Mouse (Mus musculus): ENCODE measurements around the gene Pdzk1. TPM values are rescaled to one million over a fixed set of nuclear protein-coding genes. Genes with fewer than 3 reads are reported as not detected.

Pdzk1 gene
- polyA plus RNA-seq, 1 experiment, result 0.08 TPM

DNA sequence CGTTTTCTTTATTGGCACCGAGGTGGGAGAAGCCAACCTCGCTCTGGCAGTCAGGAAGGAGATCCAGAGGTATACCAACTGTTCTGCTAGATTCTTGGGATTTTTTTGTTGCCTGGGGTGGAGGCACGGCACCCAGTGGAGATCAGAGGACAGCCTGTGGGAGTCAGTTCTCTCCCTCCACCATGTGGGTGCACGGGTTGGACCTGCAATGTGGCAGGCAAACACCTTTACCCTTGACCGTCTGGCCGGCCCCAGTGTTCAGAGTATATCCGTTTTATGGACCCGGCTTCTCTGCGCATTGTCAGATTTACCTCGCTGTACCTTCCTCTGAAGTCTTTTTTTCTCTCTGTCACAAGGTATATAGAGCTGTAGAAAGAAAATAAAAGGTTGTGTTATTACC lies 28.8 kb upstream of the Pdzk1 start:
- no peaks in the 10 kb centered on the region for H3K36me3 ChIP-seq (ENCODE audit: control insufficient read depth, insufficient read depth)

DNA sequence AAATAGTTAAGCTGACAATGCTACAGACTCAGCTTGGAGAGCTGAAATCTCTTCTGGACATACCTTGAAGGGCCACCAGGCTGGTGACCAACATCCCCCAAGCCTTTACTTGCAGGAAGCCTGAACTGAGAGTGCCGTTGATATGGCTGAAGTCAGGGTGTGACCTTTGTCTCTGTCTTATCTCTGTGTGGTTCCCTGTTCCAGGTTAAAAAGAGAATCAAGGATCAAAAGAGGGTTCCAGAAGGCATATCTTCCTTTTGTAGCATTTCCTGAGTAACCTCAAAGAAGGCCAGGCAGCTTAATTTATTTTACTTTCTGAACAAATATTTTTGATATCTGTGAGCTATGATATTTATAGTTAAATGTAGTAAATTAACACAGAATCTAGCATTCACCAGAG lies 26.9 kb upstream of the Pdzk1 start:
- no peak overlapping the region for H3K4me2 ChIP-seq (ENCODE audit: low read depth)
- no peaks in the 10 kb centered on the region for H3K36me3 ChIP-seq (ENCODE audit: control insufficient read depth, insufficient read depth)
- no peaks in the 10 kb centered on the region for H3K27me3 ChIP-seq (ENCODE audit: control insufficient read depth, insufficient read depth, insufficient read length)
- H3K4me3 ChIP-seq, result no peak overlapping the region
- no peaks in the 10 kb centered on the region for H3K79me2 ChIP-seq (ENCODE audit: control insufficient read depth, insufficient read depth)
- TF ChIP-seq MYOG (IDR thresholded peaks at IDR 0.05; ENCODE audit: control insufficient read depth in 1 of 3, insufficient read depth in 1 of 3, insufficient read length in 2 of 3, low read depth in 2 of 3) (no peak), USF1 (IDR thresholded peaks at IDR 0.05; ENCODE audit: low read depth) (no peak), POLR2A (IDR thresholded peaks at IDR 0.05; ENCODE audit: insufficient read length, low read depth) (no peak), TCF12 (IDR thresholded peaks at IDR 0.05; ENCODE audit: insufficient read depth, poor library complexity, severe bottlenecking) (no peak), REST (IDR thresholded peaks at IDR 0.05; ENCODE audit: insufficient read depth, insufficient read length) (no peak), POLR2AphosphoS2 (IDR thresholded peaks at IDR 0.05; ENCODE audit: insufficient read length, low read depth) (no peak), CEBPB (IDR thresholded peaks at IDR 0.05; ENCODE audit: insufficient read depth, poor library complexity, severe bottlenecking) (no peak), MYOD1 (IDR thresholded peaks at IDR 0.05; ENCODE audit: control insufficient read depth in 1 of 3, insufficient read length in 2 of 3, low read depth in 2 of 3) (no peak), SRF (IDR thresholded peaks at IDR 0.05; ENCODE audit: control insufficient read depth, insufficient read length, low read depth) (no peak), TCF3 (IDR thresholded peaks at IDR 0.05; ENCODE audit: insufficient read length, low read depth) (no peak), MAX (IDR thresholded peaks at IDR 0.05; ENCODE audit: low read depth) (no peak), E2F4 (IDR thresholded peaks at IDR 0.05; ENCODE audit: insufficient read depth) (no peak)
- no peak overlapping the region for H3ac ChIP-seq (ENCODE audit: control insufficient read depth, insufficient read length)

More for the DNA sequence above, 28.8 kb upstream of the Pdzk1 start:
- Histone ChIP-seq H3ac (ENCODE audit: control insufficient read depth, insufficient read length) (no peak overlapping the region), H3K27me3 (ENCODE audit: control insufficient read depth, insufficient read depth, insufficient read length) (no peaks in the 10 kb centered on the region), H3K4me2 (ENCODE audit: low read depth) (no peak overlapping the region), H3K4me3 (no peak overlapping the region), H3K79me2 (ENCODE audit: control insufficient read depth, insufficient read depth) (no peaks in the 10 kb centered on the region)
- no peak for TF ChIP-seq USF1 (IDR thresholded peaks at IDR 0.05; ENCODE audit: low read depth)
- TF ChIP-seq TCF12 (IDR thresholded peaks at IDR 0.05; ENCODE audit: insufficient read depth, poor library complexity, severe bottlenecking), result no peak
- TF ChIP-seq E2F4 (IDR thresholded peaks at IDR 0.05; ENCODE audit: insufficient read depth), result no peak
- TF ChIP-seq TCF3 (IDR thresholded peaks at IDR 0.05; ENCODE audit: insufficient read length, low read depth), result no peak
- no peak for TF ChIP-seq REST (IDR thresholded peaks at IDR 0.05; ENCODE audit: insufficient read depth, insufficient read length)
- no peak for TF ChIP-seq POLR2A (IDR thresholded peaks at IDR 0.05; ENCODE audit: insufficient read length, low read depth)
- no peak for TF ChIP-seq POLR2AphosphoS2 (IDR thresholded peaks at IDR 0.05; ENCODE audit: insufficient read length, low read depth)
- no peak for TF ChIP-seq SRF (IDR thresholded peaks at IDR 0.05; ENCODE audit: control insufficient read depth, insufficient read length, low read depth)
- no peak for TF ChIP-seq MYOD1 (IDR thresholded peaks at IDR 0.05; ENCODE audit: control insufficient read depth in 1 of 3, insufficient read length in 2 of 3, low read depth in 2 of 3)

DNA sequence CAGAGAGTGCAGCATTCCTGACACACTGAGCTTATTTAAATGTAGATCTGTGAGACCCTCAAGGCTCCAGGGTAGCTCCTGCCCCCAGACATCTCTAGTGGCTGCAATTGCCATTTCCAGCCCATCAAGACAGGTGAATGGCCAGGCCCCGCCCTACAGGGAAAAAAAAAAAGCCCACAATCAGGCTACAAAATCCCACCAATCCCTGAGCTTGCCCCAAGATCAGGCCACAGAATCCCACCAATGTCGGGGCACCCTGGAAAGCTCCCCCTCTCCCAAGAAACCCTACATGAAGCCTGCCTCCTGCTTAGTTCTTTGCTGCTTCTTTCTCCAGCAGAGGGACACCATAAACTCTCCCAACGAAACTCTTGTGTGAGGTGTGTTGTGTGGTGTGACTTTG lies 20.9 kb upstream of the Pdzk1 start:
- TF ChIP-seq MYOG (IDR thresholded peaks at IDR 0.05; ENCODE audit: control insufficient read depth in 1 of 3, insufficient read depth in 1 of 3, insufficient read length in 2 of 3, low read depth in 2 of 3), result no peak
- TF ChIP-seq POLR2A (IDR thresholded peaks at IDR 0.05; ENCODE audit: insufficient read length, low read depth), result no peak
- no peak for TF ChIP-seq TCF3 (IDR thresholded peaks at IDR 0.05; ENCODE audit: insufficient read length, low read depth)
- no peak for TF ChIP-seq REST (IDR thresholded peaks at IDR 0.05; ENCODE audit: insufficient read depth, insufficient read length)
- no peak for TF ChIP-seq POLR2AphosphoS2 (IDR thresholded peaks at IDR 0.05; ENCODE audit: insufficient read length, low read depth)
- TF ChIP-seq MYOD1 (IDR thresholded peaks at IDR 0.05; ENCODE audit: control insufficient read depth in 1 of 3, insufficient read length in 2 of 3, low read depth in 2 of 3), result no peak
- no peak for TF ChIP-seq E2F4 (IDR thresholded peaks at IDR 0.05; ENCODE audit: insufficient read depth)
- Histone ChIP-seq H3K4me2 (ENCODE audit: low read depth) (no peak overlapping the region), H3K4me3 (no peak overlapping the region), H3K79me2 (ENCODE audit: control insufficient read depth, insufficient read depth) (no peaks in the 10 kb centered on the region), H3K36me3 (ENCODE audit: control insufficient read depth, insufficient read depth) (no peaks in the 10 kb centered on the region), H3ac (ENCODE audit: control insufficient read depth, insufficient read length) (no peak overlapping the region), H3K27me3 (ENCODE audit: control insufficient read depth, insufficient read depth, insufficient read length) (no peaks in the 10 kb centered on the region)

DNA sequence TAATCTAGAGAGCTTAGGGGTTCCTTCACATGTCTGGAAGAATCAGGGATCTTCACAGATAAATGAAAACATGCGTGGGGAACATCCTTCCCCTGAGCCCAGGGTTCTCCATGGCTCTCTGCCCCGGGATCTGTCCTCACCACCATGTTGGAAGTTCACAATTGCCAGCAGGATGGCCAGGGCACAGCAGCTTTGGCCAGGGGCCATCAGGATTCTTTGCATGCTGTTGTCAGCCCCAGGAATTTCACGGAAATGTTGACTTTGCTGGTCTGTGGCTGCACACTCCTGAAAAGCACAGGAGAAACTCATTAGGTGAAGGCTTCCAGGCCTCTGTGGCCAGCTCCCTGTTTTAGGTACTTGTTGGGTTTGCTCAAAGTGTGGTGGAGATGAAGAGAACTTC lies 20.4 kb upstream of the Pdzk1 start:
- Histone ChIP-seq H3K27me3 (ENCODE audit: control insufficient read depth, insufficient read depth, insufficient read length) (no peaks in the 10 kb centered on the region), H3K36me3 (ENCODE audit: control insufficient read depth, insufficient read depth) (no peaks in the 10 kb centered on the region), H3K4me3 (no peak overlapping the region), H3K4me2 (ENCODE audit: low read depth) (no peak overlapping the region), H3K79me2 (ENCODE audit: control insufficient read depth, insufficient read depth) (no peaks in the 10 kb centered on the region), H3ac (ENCODE audit: control insufficient read depth, insufficient read length) (no peak overlapping the region)
- TF ChIP-seq REST (IDR thresholded peaks at IDR 0.05; ENCODE audit: insufficient read depth, insufficient read length), result no peak
- no peak for TF ChIP-seq CEBPB (IDR thresholded peaks at IDR 0.05; ENCODE audit: insufficient read depth, poor library complexity, severe bottlenecking)
- TF ChIP-seq SRF (IDR thresholded peaks at IDR 0.05; ENCODE audit: control insufficient read depth, insufficient read length, low read depth), result no peak
- TF ChIP-seq TCF12 (IDR thresholded peaks at IDR 0.05; ENCODE audit: insufficient read depth, poor library complexity, severe bottlenecking), result no peak
- TF ChIP-seq POLR2AphosphoS2 (IDR thresholded peaks at IDR 0.05; ENCODE audit: insufficient read length, low read depth), result no peak
- no peak for TF ChIP-seq MAX (IDR thresholded peaks at IDR 0.05; ENCODE audit: low read depth)
- TF ChIP-seq MYOD1 (IDR thresholded peaks at IDR 0.05; ENCODE audit: control insufficient read depth in 1 of 3, insufficient read length in 2 of 3, low read depth in 2 of 3), result no peak
- no peak for TF ChIP-seq POLR2A (IDR thresholded peaks at IDR 0.05; ENCODE audit: insufficient read length, low read depth)
- TF ChIP-seq MYOG (IDR thresholded peaks at IDR 0.05; ENCODE audit: control insufficient read depth in 1 of 3, insufficient read depth in 1 of 3, insufficient read length in 2 of 3, low read depth in 2 of 3), result no peak
- no peak for TF ChIP-seq E2F4 (IDR thresholded peaks at IDR 0.05; ENCODE audit: insufficient read depth)

DNA sequence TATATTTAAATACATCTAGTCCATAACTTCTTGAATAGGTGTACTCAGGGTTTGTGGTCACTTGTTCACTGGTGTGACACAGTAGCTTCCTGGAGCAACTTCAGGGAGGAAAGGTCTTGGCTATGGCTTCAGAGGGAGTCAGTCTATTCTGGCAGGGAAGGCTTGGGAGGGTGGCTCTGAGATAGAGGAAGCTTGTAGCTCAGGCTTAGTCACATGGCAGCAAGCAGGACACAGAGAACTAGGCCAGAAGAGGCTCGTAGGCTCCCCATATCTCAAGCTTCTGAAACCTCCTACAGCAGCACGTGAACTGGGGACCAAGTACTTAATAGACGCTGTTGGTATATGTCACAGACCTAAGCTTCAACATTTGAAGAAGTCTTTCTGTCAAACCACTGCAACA lies 17.9 kb upstream of the Pdzk1 start:
- Histone ChIP-seq H3K4me2 (ENCODE audit: low read depth) (no peak overlapping the region), H3K27me3 (ENCODE audit: control insufficient read depth, insufficient read depth, insufficient read length) (no peaks in the 10 kb centered on the region), H3K36me3 (ENCODE audit: control insufficient read depth, insufficient read depth) (no peaks in the 10 kb centered on the region), H3K79me2 (ENCODE audit: control insufficient read depth, insufficient read depth) (no peaks in the 10 kb centered on the region), H3ac (ENCODE audit: control insufficient read depth, insufficient read length) (no peak overlapping the region), H3K4me3 (no peak overlapping the region)
- TF ChIP-seq MAX (IDR thresholded peaks at IDR 0.05; ENCODE audit: low read depth) (no peak), MYOD1 (IDR thresholded peaks at IDR 0.05; ENCODE audit: control insufficient read depth in 1 of 3, insufficient read length in 2 of 3, low read depth in 2 of 3) (no peak), TCF12 (IDR thresholded peaks at IDR 0.05; ENCODE audit: insufficient read depth, poor library complexity, severe bottlenecking) (no peak), REST (IDR thresholded peaks at IDR 0.05; ENCODE audit: insufficient read depth, insufficient read length) (no peak), MYOG (IDR thresholded peaks at IDR 0.05; ENCODE audit: control insufficient read depth in 1 of 3, insufficient read depth in 1 of 3, insufficient read length in 2 of 3, low read depth in 2 of 3) (no peak), E2F4 (IDR thresholded peaks at IDR 0.05; ENCODE audit: insufficient read depth) (no peak), TCF3 (IDR thresholded peaks at IDR 0.05; ENCODE audit: insufficient read length, low read depth) (no peak), CEBPB (IDR thresholded peaks at IDR 0.05; ENCODE audit: insufficient read depth, poor library complexity, severe bottlenecking) (no peak), SRF (IDR thresholded peaks at IDR 0.05; ENCODE audit: control insufficient read depth, insufficient read length, low read depth) (no peak), USF1 (IDR thresholded peaks at IDR 0.05; ENCODE audit: low read depth) (no peak), POLR2AphosphoS2 (IDR thresholded peaks at IDR 0.05; ENCODE audit: insufficient read length, low read depth) (no peak), POLR2A (IDR thresholded peaks at IDR 0.05; ENCODE audit: insufficient read length, low read depth) (no peak)

All from myocyte (in vitro differentiated cells).